Mouse (Mus musculus) regulatory T cell (primary cell): Measurements from ENCODE around the gene Fndc9.

Experiments
- in situ Hi-C: fragments of 300-600 bp; cut with MboI, MseI; formaldehyde crosslinking; loops from one replicate; pipeline ENCODE4 v1.15.1; 2025; ENCODE audit warnings: high pct_unique_total_duplicates

Fndc9 gene

DNA sequence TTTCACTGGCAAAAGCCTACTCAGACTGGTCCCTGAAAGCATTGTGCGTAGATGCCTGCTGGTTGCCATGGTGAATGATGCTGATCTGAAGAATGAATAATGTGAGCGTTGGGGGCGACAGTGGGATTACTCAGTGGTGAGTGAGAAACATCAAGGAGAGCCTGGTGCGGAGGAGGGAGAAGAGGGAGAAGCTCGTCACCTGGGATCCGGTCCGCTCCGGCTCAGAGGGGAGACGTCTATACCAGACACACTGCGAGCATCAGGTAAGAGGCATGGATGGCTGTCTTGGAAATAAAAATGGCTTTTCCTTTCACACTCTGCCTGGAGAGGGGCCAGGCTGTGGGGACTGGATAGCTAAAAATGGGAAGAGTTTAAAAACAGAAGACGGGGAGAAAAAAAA is at the start of gene Fndc9:
Gene Fndc9 (plus strand): TSS at position 198 of the 400 bp plus-strand sequence.
- in situ Hi-C loops = no loop called here

GRCm38 (mm10) chr11:46188283-46188682 is 47.0 kb upstream of the Fndc9 start:
- in situ Hi-C loops = no loop called here

- in situ Hi-C loops = no loop called here
Measured at GRCm38 (mm10) chr11:46194175-46194574, 41.2 kb upstream of the Fndc9 start.

DNA sequence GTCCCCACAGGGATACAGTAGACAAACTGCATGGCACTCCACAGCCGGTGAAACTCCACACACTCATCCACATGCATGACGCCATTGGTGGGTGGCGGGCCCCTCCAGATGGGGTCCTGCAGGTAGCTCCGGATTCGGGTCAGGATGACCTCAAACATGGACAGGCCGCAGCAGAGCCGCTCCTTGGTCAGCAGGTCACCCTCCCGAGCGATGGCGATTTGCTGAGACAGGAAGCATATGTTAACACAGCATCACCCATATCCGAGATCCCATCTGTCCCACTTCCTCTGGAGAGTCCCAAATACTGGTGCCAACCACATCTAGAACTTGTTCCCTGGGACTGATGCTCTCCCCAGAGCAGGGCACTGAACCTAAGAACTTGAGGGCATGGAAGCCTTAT is 34.7 kb upstream of the Fndc9 start:
- in situ Hi-C loops = no loop called here

DNA sequence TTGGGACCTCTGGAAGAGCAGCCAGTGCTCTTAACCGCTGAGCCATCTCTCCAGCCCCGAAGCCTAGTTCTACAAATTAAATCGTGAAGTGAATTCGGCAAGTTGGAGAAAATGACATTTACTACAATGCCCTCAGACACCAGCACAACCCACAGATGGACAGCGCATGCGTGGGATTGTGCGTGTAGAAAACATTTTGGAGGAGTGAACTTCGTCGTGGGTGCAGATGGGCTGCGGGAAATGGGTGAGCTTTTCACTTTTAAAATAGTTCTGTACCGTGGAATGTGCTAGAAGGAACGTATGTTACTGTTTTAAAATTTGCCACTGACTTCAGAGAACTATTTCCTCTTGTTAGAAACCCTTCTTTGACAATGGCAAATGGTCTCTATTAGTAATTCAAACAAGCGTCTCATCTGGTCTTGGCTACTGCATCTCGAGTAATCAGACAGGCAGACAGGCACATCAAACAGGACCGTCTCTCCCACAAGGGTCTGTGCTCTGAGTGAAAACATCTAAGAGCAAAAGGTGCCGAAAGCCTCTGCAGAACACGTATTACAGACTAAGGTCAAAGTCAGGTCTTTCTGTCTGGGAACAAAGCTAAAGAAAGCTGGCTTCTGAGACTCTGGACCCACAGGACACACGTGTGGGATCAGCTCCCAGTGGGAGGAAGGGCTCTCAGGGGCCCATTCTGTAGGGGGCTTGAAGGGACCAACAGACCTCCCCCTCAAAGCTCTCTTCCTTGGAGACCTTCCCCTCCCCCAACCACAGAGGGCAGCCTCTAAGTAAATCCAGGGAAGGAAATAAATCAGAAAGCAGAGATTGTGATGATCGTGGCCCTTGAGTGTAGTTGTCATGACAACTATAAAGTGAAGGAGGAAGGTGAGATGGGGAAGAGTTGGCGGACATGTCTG is 33.4 kb upstream of the Fndc9 start:
- in situ Hi-C loops = no loop called here

DNA sequence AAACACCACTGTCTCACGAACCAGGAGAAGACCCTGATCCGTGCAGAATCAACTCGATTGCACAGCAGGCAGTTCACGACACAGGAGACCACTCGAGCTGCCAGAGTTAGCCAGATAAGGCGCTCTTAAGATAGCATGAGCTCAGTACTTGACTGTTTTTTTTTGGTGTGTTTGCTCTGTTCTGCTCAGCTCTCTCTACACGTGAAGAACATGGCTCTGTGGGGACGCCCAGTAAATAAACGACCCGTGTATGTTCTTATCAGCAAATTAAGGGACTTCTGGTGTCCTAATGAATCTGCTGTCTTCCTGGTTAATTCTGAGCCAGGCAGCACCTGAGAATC is 32.8 kb upstream of the Fndc9 start:
- in situ Hi-C loops = no loop called here

- in situ Hi-C loops = no loop called here
Measured at GRCm38 (mm10) chr11:46204841-46205240, 30.5 kb upstream of the Fndc9 start.

DNA sequence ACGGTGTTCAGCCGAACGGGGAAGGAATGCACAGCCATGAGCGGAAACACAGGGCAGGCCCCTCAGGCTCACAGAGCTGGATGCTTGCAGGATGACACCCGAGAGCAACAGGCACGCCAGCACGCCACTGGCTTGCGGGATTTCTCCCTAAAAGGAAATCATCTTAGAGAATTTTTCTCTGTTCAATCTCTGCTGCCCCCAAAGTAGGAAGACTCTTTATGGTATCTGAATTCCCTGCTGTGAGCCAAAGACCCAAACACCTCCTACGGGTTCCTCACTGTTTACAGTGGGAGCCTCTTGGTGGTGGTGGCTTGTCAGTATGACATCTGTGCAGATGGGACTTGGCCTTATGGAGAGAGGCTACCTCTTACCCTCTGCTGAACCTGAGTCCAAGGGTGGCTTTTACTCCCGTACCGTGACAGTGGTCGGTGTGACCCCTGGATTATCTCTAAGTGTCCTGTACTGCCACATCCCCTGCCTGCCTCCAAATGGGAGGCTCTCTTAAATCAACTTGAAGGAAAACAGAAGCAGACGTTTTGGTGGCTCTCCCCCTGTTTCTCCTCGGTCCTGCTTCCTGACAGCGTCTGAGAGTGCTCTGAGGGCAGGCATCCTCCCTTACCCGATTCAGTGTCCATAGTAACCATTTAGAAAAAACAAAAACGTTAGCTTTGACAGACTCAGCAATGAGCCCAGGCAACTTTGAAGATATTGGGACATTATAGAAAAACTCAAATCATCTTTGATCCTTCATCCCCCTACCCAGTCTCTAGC is 29.5 kb upstream of the Fndc9 start:
- in situ Hi-C loops = no loop called here

DNA sequence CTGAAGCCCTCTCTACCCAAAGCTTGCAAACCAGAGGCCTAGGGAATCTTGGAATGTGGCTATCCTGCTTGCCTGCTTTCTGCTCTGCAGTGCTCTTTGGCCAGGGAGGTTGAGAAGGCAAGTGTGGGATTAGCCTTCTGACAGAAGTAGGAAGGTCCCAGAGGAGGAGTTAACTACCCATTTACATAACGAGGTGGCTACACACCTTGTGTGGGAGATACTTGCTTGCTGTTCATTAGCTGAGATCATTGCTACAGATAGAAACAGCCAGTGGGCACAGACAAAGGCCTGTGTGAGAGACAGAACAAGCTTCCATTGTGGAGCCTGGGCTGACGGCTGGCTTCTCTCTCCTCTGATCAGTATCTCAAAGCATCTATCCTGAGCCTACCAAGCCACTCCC is 25.4 kb upstream of the Fndc9 start:
- in situ Hi-C loops = loop anchor here (5.0 kb wide), 1 partner anchor 253 kb away; the partner anchor contains the start of gene Thg1l

- in situ Hi-C loops = loop anchor here (5.0 kb wide), 1 partner anchor 255 kb away; the partner anchor contains the start of gene Thg1l
Measured at GRCm38 (mm10) chr11:46211858-46212257, 23.5 kb upstream of the Fndc9 start.

DNA sequence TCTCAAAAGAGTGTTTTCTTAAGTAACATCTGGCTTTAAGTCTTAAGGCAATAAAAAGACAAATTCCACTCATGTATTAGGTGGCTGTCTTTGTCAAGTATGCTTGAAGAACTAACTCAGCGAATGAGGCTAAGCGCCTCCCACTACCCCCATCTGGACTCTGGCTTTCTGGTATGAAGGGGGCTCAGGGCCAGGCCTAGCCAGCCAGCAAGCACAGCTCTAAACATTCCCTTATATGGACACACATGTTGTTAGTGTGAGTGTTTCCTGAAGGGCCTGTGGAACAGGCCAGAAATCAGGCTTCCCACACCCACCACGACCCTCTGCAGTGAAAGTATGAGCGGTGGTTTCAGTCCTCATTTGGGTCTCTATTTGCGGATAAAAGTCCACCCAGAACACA is 21.5 kb upstream of the Fndc9 start:
- in situ Hi-C loops = loop anchor here (5.0 kb wide), 1 partner anchor 257 kb away; the partner anchor contains the start of gene Thg1l

- in situ Hi-C loops = loop anchor here (5.0 kb wide), 1 partner anchor 257 kb away; the partner anchor contains the start of gene Thg1l
Measured at GRCm38 (mm10) chr11:46214368-46215230, 20.7 kb upstream of the Fndc9 start.

- in situ Hi-C loops = no loop called here
Measured at GRCm38 (mm10) chr11:46215354-46215753, 20.0 kb upstream of the Fndc9 start.

GRCm38 (mm10) chr11:46216669-46217068 is 18.7 kb upstream of the Fndc9 start:
- in situ Hi-C loops = no loop called here

- in situ Hi-C loops = no loop called here
Measured at GRCm38 (mm10) chr11:46217686-46218085, 17.6 kb upstream of the Fndc9 start.

DNA sequence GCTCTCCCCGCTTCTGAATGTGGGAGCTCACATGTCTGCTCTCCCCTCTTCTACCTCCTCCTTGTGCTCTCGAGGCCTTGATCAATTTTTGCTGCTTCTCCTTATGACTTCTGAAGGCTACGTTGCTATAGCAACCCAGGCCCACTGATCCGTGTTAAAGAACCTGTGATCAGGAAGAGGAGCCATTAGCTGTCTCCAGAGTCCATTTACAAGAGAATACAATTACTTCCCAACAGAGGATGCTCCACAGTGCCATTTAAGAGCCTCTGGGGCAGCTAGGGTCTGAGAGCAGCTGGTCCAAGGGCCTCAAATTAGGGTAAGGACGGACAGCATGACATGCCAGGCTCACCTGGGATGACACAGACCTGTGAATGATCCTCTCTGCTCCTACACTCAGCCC is 16.7 kb upstream of the Fndc9 start:
- in situ Hi-C loops = no loop called here

DNA sequence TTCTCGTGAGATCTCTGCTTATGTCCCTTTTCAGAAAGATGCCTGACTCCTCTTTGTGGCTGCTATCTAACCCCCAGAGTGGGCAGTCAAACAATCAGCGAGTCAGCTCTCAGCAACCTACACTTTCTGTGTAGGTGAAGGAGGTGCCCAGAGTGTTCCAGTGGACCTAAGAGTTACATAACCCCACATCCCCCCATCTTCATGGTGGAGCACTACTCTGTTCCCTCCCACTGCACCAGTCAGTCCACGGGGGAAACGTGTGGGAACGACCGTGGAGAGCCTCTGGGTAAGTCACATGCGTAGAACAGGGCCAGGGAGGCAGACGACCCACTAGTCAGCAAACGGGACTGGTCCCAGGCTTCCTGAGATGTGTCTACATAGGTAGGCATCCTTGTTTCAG is 16.0 kb upstream of the Fndc9 start:
- in situ Hi-C loops = no loop called here

- in situ Hi-C loops = no loop called here
Measured at GRCm38 (mm10) chr11:46220211-46220610, 15.1 kb upstream of the Fndc9 start.

GRCm38 (mm10) chr11:46223575-46223974 is 11.8 kb upstream of the Fndc9 start:
- in situ Hi-C loops = no loop called here

GRCm38 (mm10) chr11:46225345-46225744 is 10.0 kb upstream of the Fndc9 start:
- in situ Hi-C loops = no loop called here

DNA sequence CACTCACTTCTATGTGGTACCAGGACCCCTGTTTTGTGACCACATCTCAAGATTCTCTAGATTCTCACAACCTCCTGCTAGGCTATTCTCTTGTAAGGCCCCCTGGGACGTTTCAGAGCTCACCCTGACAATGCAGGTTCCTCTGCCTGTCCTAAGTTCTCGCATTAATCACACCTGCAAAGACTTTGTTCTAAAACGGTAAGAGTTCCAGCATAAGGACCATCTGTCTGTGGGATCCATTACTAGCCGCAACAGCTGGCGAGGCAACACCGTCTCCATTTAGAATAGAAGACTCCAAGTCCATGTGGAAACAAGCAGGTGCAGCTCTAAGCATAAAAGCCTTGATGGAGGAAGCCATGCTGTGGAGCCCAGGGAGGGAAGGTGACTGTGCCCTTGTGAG is 5.1 kb upstream of the Fndc9 start:
- in situ Hi-C loops = no loop called here

GRCm38 (mm10) chr11:46232803-46233202 is 2.5 kb upstream of the Fndc9 start:
- in situ Hi-C loops = no loop called here
